Mouse (Mus musculus): ENCODE data around the gene Acat2. TPM values are rescaled to one million over a fixed set of nuclear protein-coding genes. Genes with fewer than 3 reads are reported as not detected.
"Not testable (repeated sequence)": the region's sequence is repeated elsewhere in the genome, so short reads cannot be mapped to it uniquely, and the experiment has no call there.

The Acat2 gene
- polyA plus RNA-seq (2014; fragmentation: Nextera tagmentation; extraction: Ambion mirVana) = 291 and 296 TPM in 2 replicates

GRCm38 (mm10) chr17:12960331-12960873 lies at the start of gene Acat2:
Gene Acat2 (minus strand): TSS chr17:12960747.
- H3K4me2 ChIP-seq (ENCODE audit: low read depth, low read length) = peak within 1 kb of the TSS; percentile 72
- H3K27ac ChIP-seq (replicated peaks; ENCODE audit: low read depth, low read length) = peak within 1 kb of the TSS; percentile 75
- under 1% methylated on average over 42 of the region's 42 CpGs for WGBS
- no peaks in the 10 kb centered on the region for H3K9me3 ChIP-seq (replicated peaks; ENCODE audit: control insufficient read depth, low read length)
- H3K36me3 ChIP-seq (replicated peaks; ENCODE audit: control insufficient read depth, insufficient read depth, low read depth, low read length) = no peaks in the 10 kb centered on the region; the same call in 1 of the 2 replicates
- peak within 1 kb of the TSS; percentile 57 for H3K9ac ChIP-seq (replicated peaks; ENCODE audit: low read length)
- DNase-seq (ENCODE audit: low spot score) (peak; percentile 94), ATAC-seq (replicated peaks; ENCODE audit: insufficient number of reproducible peaks, low FRiP score, low TSS enrichment, low read depth) (peak; percentile 98)
- H3K4me3 ChIP-seq (ENCODE audit: low read depth, low read length) = peak within 1 kb of the TSS; percentile 68
- H3K27me3 ChIP-seq (ENCODE audit: control insufficient read depth, insufficient read depth, low read length) = no peaks in the 10 kb centered on the region
- H3K4me1 ChIP-seq (ENCODE audit: control insufficient read depth, insufficient read depth, low read length) = no peaks in the 10 kb centered on the region

- DNase-seq (ENCODE audit: low spot score) = peak; percentile 74
- Histone ChIP-seq H3K27ac (replicated peaks; ENCODE audit: low read depth, low read length) (no peak overlapping the region), H3K9ac (replicated peaks; ENCODE audit: low read length) (no peak overlapping the region), H3K4me2 (ENCODE audit: low read depth, low read length) (no peak overlapping the region), H3K4me1 (ENCODE audit: control insufficient read depth, insufficient read depth, low read length) (no peaks in the 10 kb centered on the region), H3K4me3 (ENCODE audit: low read depth, low read length) (no peak overlapping the region), H3K27me3 (ENCODE audit: control insufficient read depth, insufficient read depth, low read length) (no peaks in the 10 kb centered on the region), H3K36me3 (replicated peaks; ENCODE audit: control insufficient read depth, insufficient read depth, low read depth, low read length) (no peaks in the 10 kb centered on the region), H3K9me3 (replicated peaks; ENCODE audit: control insufficient read depth, low read length) (no peaks in the 10 kb centered on the region)
- ATAC-seq (replicated peaks; ENCODE audit: insufficient number of reproducible peaks, low FRiP score, low TSS enrichment, low read depth) = no peak
- WGBS = 28% methylated on average over 3 of the region's 3 CpGs
These were observed 49.3 kb upstream of the Acat2 start for GRCm38 (mm10) chr17:13009887-13010286.

- Histone ChIP-seq H3K36me3 (replicated peaks; ENCODE audit: control insufficient read depth, insufficient read depth, low read depth, low read length) (no peaks in the 10 kb centered on the region), H3K9me3 (replicated peaks; ENCODE audit: control insufficient read depth, low read length) (no peaks in the 10 kb centered on the region), H3K4me1 (ENCODE audit: control insufficient read depth, insufficient read depth, low read length) (no peaks in the 10 kb centered on the region), H3K27me3 (ENCODE audit: control insufficient read depth, insufficient read depth, low read length) (no peaks in the 10 kb centered on the region), H3K4me3 (ENCODE audit: low read depth, low read length) (peak overlapping the region; percentile 81), H3K4me2 (ENCODE audit: low read depth, low read length) (peak overlapping the region; percentile 89), H3K9ac (replicated peaks; ENCODE audit: low read length) (peak overlapping the region; percentile 69), H3K27ac (replicated peaks; ENCODE audit: low read depth, low read length) (no peak overlapping the region)
- DNase-seq (ENCODE audit: low spot score) = no peak
- no peak for ATAC-seq (replicated peaks; ENCODE audit: insufficient number of reproducible peaks, low FRiP score, low TSS enrichment, low read depth)
- whole genome bisulfite sequencing = 3% methylated on average over 10 of the region's 10 CpGs
These were observed 48.0 kb upstream of the Acat2 start for GRCm38 (mm10) chr17:13008528-13008927.

- ATAC-seq (replicated peaks; ENCODE audit: insufficient number of reproducible peaks, low FRiP score, low TSS enrichment, low read depth) = peak; percentile 98
- peak overlapping the region; percentile 70 for H3K27ac ChIP-seq (replicated peaks; ENCODE audit: low read depth, low read length)
- H3K36me3 ChIP-seq (replicated peaks; ENCODE audit: control insufficient read depth, insufficient read depth, low read depth, low read length) = no peaks in the 10 kb centered on the region
- no peaks in the 10 kb centered on the region for H3K4me1 ChIP-seq (ENCODE audit: control insufficient read depth, insufficient read depth, low read length)
- H3K4me2 ChIP-seq (ENCODE audit: low read depth, low read length) = peak overlapping the region; percentile 89
- no peaks in the 10 kb centered on the region for H3K27me3 ChIP-seq (ENCODE audit: control insufficient read depth, insufficient read depth, low read length)
- no peaks in the 10 kb centered on the region for H3K9me3 ChIP-seq (replicated peaks; ENCODE audit: control insufficient read depth, low read length)
- H3K4me3 ChIP-seq (ENCODE audit: low read depth, low read length) = peak overlapping the region; percentile 81
- DNase-seq (ENCODE audit: low spot score) = peak; percentile 97
- WGBS = 0% methylated on average over 69 of the region's 76 CpGs
- H3K9ac ChIP-seq (replicated peaks; ENCODE audit: low read length) = peak overlapping the region; percentile 69
These were observed 47.3 kb upstream of the Acat2 start for GRCm38 (mm10) chr17:13007730-13008425.

- Histone ChIP-seq H3K36me3 (replicated peaks; ENCODE audit: control insufficient read depth, insufficient read depth, low read depth, low read length) (no peaks in the 10 kb centered on the region), H3K4me1 (ENCODE audit: control insufficient read depth, insufficient read depth, low read length) (no peaks in the 10 kb centered on the region), H3K27ac (replicated peaks; ENCODE audit: low read depth, low read length) (no peak overlapping the region), H3K9me3 (replicated peaks; ENCODE audit: control insufficient read depth, low read length) (no peaks in the 10 kb centered on the region), H3K4me2 (ENCODE audit: low read depth, low read length) (peak overlapping the region; percentile 89; the same call in 1 of the 2 replicates), H3K9ac (replicated peaks; ENCODE audit: low read length) (no peak overlapping the region), H3K27me3 (ENCODE audit: control insufficient read depth, insufficient read depth, low read length) (no peaks in the 10 kb centered on the region), H3K4me3 (ENCODE audit: low read depth, low read length) (peak overlapping the region; percentile 81)
- ATAC-seq (replicated peaks; ENCODE audit: insufficient number of reproducible peaks, low FRiP score, low TSS enrichment, low read depth) (no peak), DNase-seq (ENCODE audit: low spot score) (no peak)
- 47% methylated on average over 5 of the region's 5 CpGs for WGBS
These were observed 46.4 kb upstream of the Acat2 start for GRCm38 (mm10) chr17:13006984-13007383.

GRCm38 (mm10) chr17:13006546-13006945 lies 46.0 kb upstream of the Acat2 start, which contains the start of gene Sod2:
Gene Sod2 (plus strand): TSS chr17:13006846.
- H3K9ac ChIP-seq (replicated peaks; ENCODE audit: low read length); H3K9me3 ChIP-seq (replicated peaks; ENCODE audit: control insufficient read depth, low read length); H3K36me3 ChIP-seq (replicated peaks; ENCODE audit: control insufficient read depth, insufficient read depth, low read depth, low read length); DNase-seq (ENCODE audit: low spot score); H3K4me1 ChIP-seq (ENCODE audit: control insufficient read depth, insufficient read depth, low read length); ATAC-seq (replicated peaks; ENCODE audit: insufficient number of reproducible peaks, low FRiP score, low TSS enrichment, low read depth); H3K27me3 ChIP-seq (ENCODE audit: control insufficient read depth, insufficient read depth, low read length): not testable (repeated sequence)
- Histone ChIP-seq H3K4me3 (ENCODE audit: low read depth, low read length) (peak within 1 kb of the TSS; percentile 81), H3K27ac (replicated peaks; ENCODE audit: low read depth, low read length) (peak within 1 kb of the TSS; percentile 70; the same call in 1 of the 2 replicates), H3K4me2 (ENCODE audit: low read depth, low read length) (peak within 1 kb of the TSS; percentile 89)
- WGBS = 89% methylated on average over 2 of the region's 2 CpGs

GRCm38 (mm10) chr17:13004436-13004835 lies 43.9 kb upstream of the Acat2 start:
- H3K27me3 ChIP-seq (ENCODE audit: control insufficient read depth, insufficient read depth, low read length); H3K9ac ChIP-seq (replicated peaks; ENCODE audit: low read length); H3K4me1 ChIP-seq (ENCODE audit: control insufficient read depth, insufficient read depth, low read length); DNase-seq (ENCODE audit: low spot score); H3K9me3 ChIP-seq (replicated peaks; ENCODE audit: control insufficient read depth, low read length); H3K27ac ChIP-seq (replicated peaks; ENCODE audit: low read depth, low read length); H3K36me3 ChIP-seq (replicated peaks; ENCODE audit: control insufficient read depth, insufficient read depth, low read depth, low read length); H3K4me2 ChIP-seq (ENCODE audit: low read depth, low read length); H3K4me3 ChIP-seq (ENCODE audit: low read depth, low read length); ATAC-seq (replicated peaks; ENCODE audit: insufficient number of reproducible peaks, low FRiP score, low TSS enrichment, low read depth): not testable (repeated sequence)
- 72% methylated on average over 2 of the region's 2 CpGs for WGBS

GRCm38 (mm10) chr17:13002243-13002642 lies 41.7 kb upstream of the Acat2 start:
- not testable (repeated sequence) for H3K4me1 ChIP-seq (ENCODE audit: control insufficient read depth, insufficient read depth, low read length); H3K9me3 ChIP-seq (replicated peaks; ENCODE audit: control insufficient read depth, low read length); H3K4me2 ChIP-seq (ENCODE audit: low read depth, low read length); H3K27ac ChIP-seq (replicated peaks; ENCODE audit: low read depth, low read length); H3K9ac ChIP-seq (replicated peaks; ENCODE audit: low read length); H3K36me3 ChIP-seq (replicated peaks; ENCODE audit: control insufficient read depth, insufficient read depth, low read depth, low read length); H3K27me3 ChIP-seq (ENCODE audit: control insufficient read depth, insufficient read depth, low read length); H3K4me3 ChIP-seq (ENCODE audit: low read depth, low read length); DNase-seq (ENCODE audit: low spot score); ATAC-seq (replicated peaks; ENCODE audit: insufficient number of reproducible peaks, low FRiP score, low TSS enrichment, low read depth)
- WGBS = 89% methylated on average over 5 of the region's 5 CpGs

Measured in embryonic facial prominence, embryonic 11.5 days (tissue).